Mouse (Mus musculus): Measurements from ENCODE around the gene Ptprn.
A peak's percentile ranks its signal among the peaks of the same experiment; 100 is the strongest.
"Not testable (repeated sequence)": the region's sequence is repeated elsewhere in the genome, so short reads cannot be mapped to it uniquely, and the experiment has no call there.

Gene Ptprn

GRCm38 (mm10) chr1:75252308-75252707, 12.0 kb downstream of the Ptprn start:
- DNase-seq = no peak

DNA sequence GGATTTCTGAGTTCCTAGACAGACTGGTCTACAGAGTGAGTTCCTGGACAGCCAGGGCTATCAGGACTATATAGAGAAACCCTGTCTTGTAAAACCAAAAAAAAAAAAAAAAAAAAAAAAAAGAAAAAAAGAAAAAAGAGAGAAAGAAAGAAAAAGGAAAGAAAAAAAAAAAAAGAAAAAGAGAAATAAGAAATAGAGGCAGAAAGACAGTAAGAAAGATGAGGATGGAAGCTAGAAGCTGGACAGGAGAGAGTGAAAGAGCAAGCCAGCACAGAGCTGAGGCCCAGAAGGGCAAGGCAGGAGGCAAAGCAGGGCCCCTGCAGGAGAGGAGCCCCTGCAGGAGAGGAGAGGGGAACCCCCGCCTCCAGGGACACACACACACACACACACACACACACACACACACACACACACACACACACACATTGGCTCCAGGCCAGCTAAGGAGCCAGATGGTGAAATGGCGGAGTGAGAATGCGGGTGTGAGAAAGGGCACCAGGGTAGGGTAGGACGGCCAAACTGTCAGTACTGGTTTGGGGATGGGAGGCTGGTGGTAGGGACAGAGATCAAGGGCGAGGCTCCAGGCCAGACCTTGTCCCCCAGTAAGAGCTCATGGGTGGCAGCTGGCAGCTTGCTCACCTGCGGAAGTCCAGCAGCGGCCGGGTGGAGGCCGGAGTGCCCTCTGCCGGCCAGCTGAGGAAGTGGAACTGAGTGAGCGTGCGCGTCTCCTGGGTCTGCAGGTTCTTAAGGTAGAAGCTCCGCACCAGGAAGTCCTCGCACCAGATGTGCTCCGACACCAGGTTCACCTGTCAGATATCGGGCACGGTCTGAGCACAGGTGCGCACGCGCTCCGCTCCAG, 13.0 kb downstream of the Ptprn start:
- DNase-seq = peak; percentile 90

DNA sequence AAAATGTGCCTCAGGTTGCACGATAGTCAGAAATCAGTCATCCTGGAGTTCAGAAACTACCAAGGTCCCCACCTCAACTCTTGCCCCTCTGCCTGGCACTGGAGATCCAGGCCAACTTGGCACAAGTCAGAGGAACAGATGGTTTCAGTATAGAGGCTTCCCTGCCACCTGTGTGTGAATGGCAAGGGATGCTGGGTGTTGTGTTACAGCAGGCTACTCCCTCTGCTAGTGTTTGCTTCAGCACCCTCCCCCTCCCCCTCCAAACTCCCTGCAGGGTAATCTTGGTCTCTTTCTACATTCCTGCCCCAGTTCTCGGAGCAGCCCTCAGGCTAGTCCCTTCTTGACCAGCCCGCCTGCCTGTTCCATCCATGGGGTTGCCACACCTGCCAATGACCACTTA, 13.8 kb downstream of the Ptprn start:
- DNase-seq = no peak

GRCm38 (mm10) chr1:75248041-75248772, 16.1 kb downstream of the Ptprn start:
- DNase-seq = no peak

- no peak for DNase-seq
These were observed 17.0 kb downstream of the Ptprn start for GRCm38 (mm10) chr1:75247071-75247930.

DNA sequence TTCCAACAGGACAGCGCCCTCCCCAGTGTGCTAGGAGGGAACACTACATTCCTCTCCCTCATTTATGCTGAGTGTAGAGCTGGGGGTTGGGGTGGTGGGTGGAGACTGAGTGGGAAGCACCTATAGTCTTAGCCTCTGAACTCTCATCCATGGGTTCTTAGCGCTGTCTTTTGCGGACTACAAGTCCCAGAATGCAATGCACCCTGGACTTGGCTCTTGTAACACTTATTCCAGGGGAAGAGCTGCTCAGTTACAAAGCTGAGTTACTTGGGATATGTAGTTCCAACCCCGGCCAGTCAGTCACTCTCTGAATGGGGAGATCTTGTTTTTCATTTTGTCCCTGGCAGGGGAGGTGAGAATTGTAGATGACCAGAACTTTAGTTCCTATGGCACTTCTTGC, 19.5 kb downstream of the Ptprn start:
- peak; percentile 35 for DNase-seq

- DNase-seq = no peak
These were observed 20.0 kb downstream of the Ptprn start for GRCm38 (mm10) chr1:75244175-75244826.

DNA sequence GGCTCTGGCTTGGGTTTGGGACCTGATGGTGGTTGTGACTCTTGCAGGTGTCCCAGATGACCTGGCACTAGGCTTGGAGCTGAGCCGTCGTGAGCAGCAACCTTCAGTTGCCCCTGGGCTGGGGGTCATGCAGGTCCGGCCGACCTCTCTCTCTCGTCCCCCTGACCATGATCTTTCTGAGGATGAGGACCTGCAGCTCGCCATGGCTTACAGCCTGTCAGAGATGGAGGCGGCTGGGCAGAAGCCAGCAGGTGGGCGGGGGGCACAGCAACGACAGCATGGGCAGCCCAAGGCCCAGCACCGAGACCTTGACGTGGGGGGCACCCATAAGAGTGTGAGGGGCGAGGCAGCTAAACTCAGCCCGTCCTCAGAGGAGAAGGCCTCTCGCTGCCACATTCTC, 20.9 kb downstream of the Ptprn start:
- DNase-seq = no peak

- DNase-seq = no peak
These were observed 24.7 kb downstream of the Ptprn start for GRCm38 (mm10) chr1:75239591-75239990.

GRCm38 (mm10) chr1:75236117-75237050, 27.9 kb downstream of the Ptprn start, which contains the start of gene Dnajb2:
Gene Dnajb2, plus strand, starts transcription at chr1:75236406.
- DNase-seq = peak; percentile 65

- DNase-seq = peak; percentile 77
These were observed 29.7 kb downstream of the Ptprn start for GRCm38 (mm10) chr1:75234606-75235005.

DNA sequence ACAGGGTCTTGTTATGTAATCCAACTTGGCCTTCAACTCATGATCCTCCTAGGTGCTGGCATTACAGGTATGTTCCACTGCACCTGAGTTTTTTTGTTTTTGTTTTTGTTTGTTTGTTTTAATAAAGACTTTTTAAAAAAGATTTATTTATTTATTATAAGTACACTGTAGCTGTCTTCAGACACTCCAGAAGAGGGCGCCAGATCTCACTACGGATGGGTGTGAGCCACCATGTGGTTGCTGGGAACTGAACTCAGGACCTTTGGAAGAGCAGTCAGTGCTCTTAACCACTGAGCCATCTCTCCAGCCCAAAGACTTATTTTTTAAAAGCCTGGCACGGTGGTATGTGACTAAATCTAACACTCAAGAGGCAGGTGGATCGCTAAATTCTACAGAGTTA, 31.8 kb downstream of the Ptprn start:
- DNase-seq = not testable (repeated sequence)

DNA sequence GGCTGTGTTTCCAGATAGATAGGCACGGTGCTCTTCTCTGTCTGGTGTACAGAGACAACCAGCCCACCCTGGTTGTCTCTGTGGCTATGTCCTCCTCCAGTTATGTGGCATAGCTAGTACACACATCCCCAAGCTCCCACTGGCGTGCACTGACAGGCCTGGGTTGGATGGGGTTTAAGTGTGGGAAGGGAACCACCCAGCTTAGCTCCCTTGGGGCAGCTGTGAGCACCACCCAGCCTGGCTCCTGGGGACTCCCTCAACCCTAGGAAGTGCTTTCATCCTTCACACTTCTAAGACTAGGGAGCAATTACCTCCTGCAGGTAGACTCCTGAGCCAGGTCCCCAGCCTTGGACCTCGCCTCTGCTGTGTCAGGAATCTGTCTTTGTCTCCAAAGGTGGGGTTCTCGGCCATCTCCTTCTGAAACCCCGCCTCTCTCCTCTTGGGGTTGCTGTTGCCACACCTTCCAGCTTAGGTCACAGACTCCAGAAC, 32.6 kb downstream of the Ptprn start, which contains the start of gene A630095N17Rik:
Gene A630095N17Rik, minus strand, starts transcription at position 439 of the 489 bp plus-strand sequence.
- no peak for DNase-seq

DNA sequence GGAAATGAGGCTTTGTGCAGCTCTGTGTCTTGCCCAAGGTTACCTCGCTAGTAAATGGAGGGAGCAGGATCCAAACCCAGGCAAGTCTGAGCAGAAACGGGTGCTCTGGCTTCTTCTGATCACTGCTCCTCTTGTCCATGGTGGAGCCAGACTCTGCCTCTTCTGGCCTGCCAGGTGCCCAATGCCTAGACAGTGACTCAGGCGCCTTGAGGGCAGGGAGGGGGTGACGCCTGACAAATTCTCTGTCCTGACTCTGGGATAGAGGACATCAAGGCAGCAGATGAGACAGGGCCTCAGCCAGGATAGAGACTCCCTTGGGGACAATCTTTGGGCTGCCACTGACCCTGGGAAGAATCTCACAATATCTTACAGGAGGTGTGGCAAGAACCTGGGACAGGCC, 33.1 kb downstream of the Ptprn start:
- no peak for DNase-seq

DNA sequence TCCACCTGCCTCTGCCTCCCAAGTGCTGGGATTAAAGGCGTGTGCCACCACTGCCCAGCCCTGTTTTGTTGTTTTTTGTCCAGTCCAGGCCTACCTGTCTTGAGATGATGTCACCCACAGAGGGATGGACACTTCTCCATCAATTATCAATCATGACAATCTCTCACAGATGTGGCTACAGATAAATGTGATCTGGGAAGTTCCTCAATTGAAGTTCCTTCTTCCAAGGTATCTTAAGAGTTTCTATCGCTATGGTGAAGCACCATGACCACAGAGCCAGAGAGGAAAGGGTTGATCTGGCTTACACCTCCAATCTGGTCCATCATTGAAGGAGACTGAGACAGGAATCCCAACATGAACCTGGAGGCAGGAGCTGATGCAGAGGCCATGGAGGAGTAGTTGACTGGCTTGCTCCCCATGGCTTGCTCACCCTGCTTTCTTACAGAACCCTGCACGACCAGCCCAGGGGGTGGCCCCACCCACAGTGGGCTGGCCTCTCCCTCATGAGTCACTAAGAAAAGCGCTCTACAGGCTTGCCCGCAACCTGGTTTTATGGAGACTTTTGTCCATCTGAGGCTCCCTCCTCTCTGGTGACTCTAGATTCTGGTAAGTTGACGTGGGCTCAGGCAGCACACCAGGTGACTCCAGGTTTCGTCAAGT, 33.8 kb downstream of the Ptprn start:
- DNase-seq = no peak

- DNase-seq = no peak
These were observed 35.1 kb downstream of the Ptprn start for GRCm38 (mm10) chr1:75229158-75229557.

DNA sequence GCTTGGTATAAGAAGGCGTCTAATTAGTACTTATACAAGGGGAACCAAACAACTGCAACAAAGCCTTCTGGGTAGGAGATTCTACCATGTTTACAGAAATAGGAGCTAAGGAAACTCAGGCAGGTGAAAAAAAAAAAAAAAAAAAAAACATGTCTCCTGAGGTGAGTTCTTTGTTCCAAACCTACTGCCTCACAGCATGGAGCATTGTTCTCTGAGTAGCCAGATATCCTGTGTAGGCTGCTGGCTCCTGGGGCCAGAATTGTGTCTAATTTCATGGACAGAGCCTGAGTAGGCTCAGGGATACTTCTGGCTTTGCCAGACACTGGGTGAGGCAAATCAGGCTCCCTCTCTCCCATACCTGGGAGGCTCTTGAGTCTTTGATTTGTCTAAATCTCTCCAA, 36.6 kb downstream of the Ptprn start:
- DNase-seq = no peak

DNA sequence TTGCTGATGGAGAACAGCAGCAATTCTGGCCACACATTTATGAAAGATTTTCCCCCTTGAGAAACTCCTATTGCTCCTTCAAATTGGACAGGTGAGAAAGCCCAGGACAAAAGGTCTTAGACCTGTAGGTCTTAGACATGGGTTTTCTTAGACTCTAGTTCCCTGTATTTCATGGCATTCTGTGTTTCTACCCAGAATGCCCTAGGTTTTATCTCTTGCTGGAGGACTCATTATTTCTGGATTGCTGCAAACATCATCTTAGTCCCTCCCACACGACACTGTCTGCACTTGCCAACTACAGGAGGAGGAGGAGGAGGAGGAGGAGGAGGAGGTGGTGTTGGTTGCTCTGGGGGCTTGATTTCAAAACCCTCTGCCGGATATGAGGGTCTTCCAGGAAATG, 38.2 kb downstream of the Ptprn start:
- no peak for DNase-seq

DNA sequence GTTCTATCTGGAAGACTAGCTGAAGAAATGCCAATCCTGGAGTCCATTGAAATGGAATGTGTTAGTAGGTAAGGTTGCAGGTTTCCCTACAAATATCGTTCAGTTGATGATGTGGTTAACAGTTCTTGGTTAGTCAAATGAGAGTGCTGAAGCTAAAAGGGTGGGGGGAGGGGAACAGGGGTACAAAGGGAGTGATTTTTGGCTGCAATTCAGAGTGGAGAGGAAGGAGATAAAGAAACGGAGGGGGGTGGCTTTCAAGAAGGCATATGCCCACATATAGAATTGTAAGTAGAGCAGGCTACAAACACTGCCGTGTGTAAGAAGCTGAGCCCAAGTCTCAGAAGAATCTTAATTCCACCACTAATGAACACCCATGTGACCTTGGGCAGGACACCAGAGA, 38.8 kb downstream of the Ptprn start:
- no peak for DNase-seq

DNA sequence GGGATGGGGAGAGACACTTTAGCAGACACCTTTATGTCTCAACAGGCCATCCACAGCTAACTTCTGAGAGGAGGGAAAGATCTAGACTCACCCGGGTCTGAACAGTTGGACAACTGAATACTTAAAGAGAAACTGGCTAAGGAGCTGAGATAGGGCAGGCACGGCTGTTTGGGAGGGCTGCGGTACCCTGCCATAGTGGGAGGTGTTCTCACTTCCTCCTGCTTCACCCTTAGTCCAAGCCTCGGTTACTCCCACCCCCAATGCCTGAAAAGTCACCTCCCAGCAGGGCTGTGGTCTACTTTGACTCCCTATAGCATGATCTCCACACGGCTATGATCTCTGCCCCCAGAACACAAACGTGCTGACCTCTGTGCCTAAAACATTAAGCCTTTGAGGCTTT, 40.8 kb downstream of the Ptprn start:
- peak; percentile 51 for DNase-seq

DNA sequence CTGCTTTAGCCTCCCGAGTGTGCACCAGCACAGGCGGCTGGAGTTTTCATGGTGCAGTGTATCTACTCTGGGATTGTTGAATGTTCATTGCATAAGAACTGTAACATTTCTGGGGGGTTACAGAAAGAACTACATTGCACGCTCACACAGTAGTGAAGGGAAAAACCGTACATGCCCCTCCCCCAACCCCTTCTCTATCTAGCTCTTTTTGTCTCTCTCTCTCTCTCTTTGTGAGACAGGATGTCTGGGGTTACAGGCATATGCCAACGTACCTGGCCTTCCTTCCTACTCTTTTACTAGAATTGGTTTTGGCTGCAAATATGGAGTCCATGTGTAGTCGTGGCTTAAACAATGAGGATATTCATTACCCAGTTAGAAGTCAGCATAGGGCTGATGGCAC, 41.4 kb downstream of the Ptprn start:
- DNase-seq = peak; percentile 60
